Mouse (Mus musculus) MEL (cell line): ENCODE results near the gene Baiap2l2. TPM values are rescaled to one million over a fixed set of nuclear protein-coding genes. Genes with fewer than 3 reads are reported as not detected.

ENCODE experiments used
- DNase-seq: peaks from one replicate; pipeline ENCODE4 v3.0.0; 2011; ENCODE audit warnings: low read depth, low spot score
- H3K27ac ChIP-seq: 2 replicates; pipeline ENCODE4 v1.5.1; 2012; ENCODE audit warnings: low read depth, mild to moderate bottlenecking, control low read depth, low read length, moderate library complexity; ENCODE audit not compliant: control insufficient read depth
- H3K27me3 ChIP-seq, 2 experiments: fragments of 150-350 bp in 1 of 2; sonication (generic) in 1 of 2; 2 replicates each; pipeline ENCODE4 v1.6.1; 2012; ENCODE audit warnings: low read length in 2 of 2, mild to moderate bottlenecking in 2 of 2, improper control_type of control experiment in 1 of 2, moderate library complexity in 1 of 2; ENCODE audit not compliant: insufficient read depth in 2 of 2, control insufficient read depth in 1 of 2
- H3K36me3 ChIP-seq, 2 experiments: 2 replicates each; pipeline ENCODE4 v1.6.1; 2012 to 2014; ENCODE audit warnings: low read length in 2 of 2, improper control_type of control experiment in 1 of 2, inconsistent platforms in 1 of 2, mild to moderate bottlenecking in 1 of 2; ENCODE audit not compliant: insufficient read depth in 2 of 2, control insufficient read depth in 1 of 2
- H3K4me1 ChIP-seq, 2 experiments: fragments of 150-350 bp in 1 of 2; sonication (generic) in 1 of 2; 2 replicates each; pipeline ENCODE4 v1.6.1; 2012; ENCODE audit warnings: low read length in 2 of 2, improper control_type of control experiment in 1 of 2, mild to moderate bottlenecking in 1 of 2; ENCODE audit not compliant: insufficient read depth in 2 of 2, control insufficient read depth in 1 of 2
- H3K4me3 ChIP-seq, 2 experiments: fragments of 150-350 bp in 1 of 2; sonication (generic) in 1 of 2; 2 replicates each; pipeline ENCODE4 v1.5.1; 2012; ENCODE audit warnings: low read depth in 2 of 2, low read length in 2 of 2, mild to moderate bottlenecking in 2 of 2, moderate library complexity in 2 of 2, control low read depth in 1 of 2, improper control_type of control experiment in 1 of 2; ENCODE audit not compliant: control insufficient read depth in 1 of 2, insufficient read depth in 1 of 2
- H3K79me2 ChIP-seq: 2 replicates; pipeline ENCODE4 v1.6.1; 2012; ENCODE audit warnings: mild to moderate bottlenecking, low read length, moderate library complexity; ENCODE audit not compliant: control insufficient read depth, poor library complexity, insufficient read depth
- H3K9ac ChIP-seq: 2 replicates; pipeline ENCODE4 v1.6.1; 2012; ENCODE audit warnings: low read depth, mild to moderate bottlenecking, control low read depth, low read length, moderate library complexity; ENCODE audit not compliant: control insufficient read depth, poor library complexity, severe bottlenecking
- H3K9me3 ChIP-seq: fragments of 150-350 bp; sonication (generic); replicated peaks from 2 replicates; pipeline ENCODE4 v1.6.1; 2012; ENCODE audit warnings: mild to moderate bottlenecking, low read length, improper control_type of control experiment, moderate library complexity; ENCODE audit not compliant: insufficient read depth
- CHD1 ChIP-seq: IDR thresholded peaks from 2 replicates; pipeline ENCODE4 v1.6.1; 2012; ENCODE audit warnings: low read depth, mild to moderate bottlenecking, inconsistent platforms, low read length, improper control_type of control experiment
- ELF1 ChIP-seq: IDR thresholded peaks from 2 replicates; pipeline ENCODE4 v1.6.1; 2014; ENCODE audit warnings: low read depth, mild to moderate bottlenecking, inconsistent platforms, low read length, improper control_type of control experiment, moderate library complexity
- EP300 ChIP-seq, 2 experiments: IDR thresholded peaks; 2 replicates each; pipeline ENCODE4 v1.6.1; 2011; ENCODE audit warnings: improper control_type of control experiment in 2 of 2, low read length in 2 of 2, low read depth in 1 of 2, mild to moderate bottlenecking in 1 of 2
- GABPA ChIP-seq: IDR thresholded peaks from 2 replicates; pipeline ENCODE4 v1.6.1; 2012; ENCODE audit warnings: low read depth, mild to moderate bottlenecking, inconsistent platforms, low read length, improper control_type of control experiment, moderate library complexity
- HCFC1 ChIP-seq: IDR thresholded peaks from 2 replicates; pipeline ENCODE4 v1.6.1; 2012; ENCODE audit warnings: low read depth, mild to moderate bottlenecking, inconsistent platforms, low read length, improper control_type of control experiment, moderate library complexity
- POLR2AphosphoS2 ChIP-seq: IDR thresholded peaks from 2 replicates; pipeline ENCODE4 v1.6.1; 2011; ENCODE audit warnings: low read length, improper control_type of control experiment
- POLR2AphosphoS5 ChIP-seq: IDR thresholded peaks from 2 replicates; pipeline ENCODE4 v1.6.1; 2012; ENCODE audit warnings: low read depth, borderline replicate concordance, mild to moderate bottlenecking, inconsistent platforms, low read length, moderate library complexity, mixed read lengths
- SIN3A ChIP-seq: IDR thresholded peaks from 2 replicates; pipeline ENCODE4 v1.6.1; 2012; ENCODE audit warnings: low read length, improper control_type of control experiment, inconsistent platforms
- TBP ChIP-seq: IDR thresholded peaks from 2 replicates; pipeline ENCODE4 v1.8.0; 2011; ENCODE audit warnings: low read depth, low read length, improper control_type of control experiment
- UBTF ChIP-seq: IDR thresholded peaks from 2 replicates; pipeline ENCODE4 v1.6.1; 2012; ENCODE audit warnings: low read depth, mild to moderate bottlenecking, inconsistent platforms, low read length, improper control_type of control experiment, moderate library complexity, borderline replicate concordance; ENCODE audit not compliant: insufficient read depth
- ZNF384 ChIP-seq: IDR thresholded peaks from 2 replicates; pipeline ENCODE4 v1.6.1; 2012; ENCODE audit warnings: low read depth, mild to moderate bottlenecking, inconsistent platforms, low read length, improper control_type of control experiment
- polyA plus RNA-seq, 2 experiments: library from polyadenylated mRNA; stranded (reverse) in 1 of 2; unstranded in 1 of 2; fragments of >175 nt in 1 of 2; fragments of >200 nt in 1 of 2; gene quantifications; 2 replicates each; pipeline versions ENCODE4 v1.2.1 to v1.2.4; 2012; ENCODE audit warnings: low replicate concordance in 2 of 2, low read depth in 1 of 2; ENCODE audit not compliant: insufficient read length in 2 of 2, insufficient read depth in 1 of 2, missing spikeins in 1 of 2
- total RNA-seq: library from RNA; depleted of rRNA; stranded (reverse); fragments of 300-350 nt; gene quantifications from 2 replicates; pipeline ENCODE4 v1.2.3, GENCODE M21; 2012

Baiap2l2 gene
- total and polyA plus RNA-seq, 3 experiments: 0.60 to 1.1 TPM; not detected in 1

DNA sequence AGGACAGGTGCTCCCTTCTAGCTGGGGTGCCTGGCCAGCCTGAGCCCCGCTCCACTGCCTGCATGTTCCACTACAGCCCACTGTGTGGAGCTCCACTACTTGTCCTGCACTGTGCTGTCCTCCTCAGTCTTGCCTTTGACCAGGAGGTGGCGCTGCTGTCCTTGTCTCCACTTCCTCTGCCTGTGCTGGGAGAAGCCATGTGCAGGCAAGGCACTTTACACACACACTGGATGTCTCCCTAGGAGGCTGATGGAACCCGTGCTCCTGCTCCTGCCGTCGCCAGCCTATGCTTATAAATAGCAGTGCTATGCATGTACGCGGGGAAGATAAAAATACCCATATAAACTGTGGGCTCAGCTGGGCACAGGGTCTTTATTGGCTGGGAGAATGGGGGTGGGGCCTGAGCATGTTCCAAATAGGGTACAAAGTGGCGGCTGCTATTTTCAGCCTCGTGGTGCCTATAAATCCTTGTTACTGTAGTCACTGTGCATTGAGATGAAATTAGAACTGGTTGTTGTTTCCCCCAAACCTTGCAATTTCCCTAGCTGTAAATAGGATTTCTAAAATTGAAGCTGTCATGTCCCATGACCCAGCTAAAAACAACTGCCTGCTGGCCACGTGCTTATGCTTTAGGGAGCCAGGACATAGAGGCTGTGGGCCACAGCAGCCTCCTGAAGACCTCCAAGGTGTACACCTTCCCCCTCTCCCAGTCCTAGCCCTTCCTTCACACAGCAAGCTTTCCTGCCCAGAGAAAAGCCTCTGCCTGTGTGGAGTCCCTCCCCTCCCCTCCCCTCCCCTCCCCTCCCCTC lies 41.9 kb downstream of the Baiap2l2 start (continued):
- TF ChIP-seq POLR2AphosphoS2: no peak
- TF ChIP-seq ELF1: peak; percentile 46; the same call in 1 of the 2 replicates
- no peak for TF ChIP-seq CHD1

DNA sequence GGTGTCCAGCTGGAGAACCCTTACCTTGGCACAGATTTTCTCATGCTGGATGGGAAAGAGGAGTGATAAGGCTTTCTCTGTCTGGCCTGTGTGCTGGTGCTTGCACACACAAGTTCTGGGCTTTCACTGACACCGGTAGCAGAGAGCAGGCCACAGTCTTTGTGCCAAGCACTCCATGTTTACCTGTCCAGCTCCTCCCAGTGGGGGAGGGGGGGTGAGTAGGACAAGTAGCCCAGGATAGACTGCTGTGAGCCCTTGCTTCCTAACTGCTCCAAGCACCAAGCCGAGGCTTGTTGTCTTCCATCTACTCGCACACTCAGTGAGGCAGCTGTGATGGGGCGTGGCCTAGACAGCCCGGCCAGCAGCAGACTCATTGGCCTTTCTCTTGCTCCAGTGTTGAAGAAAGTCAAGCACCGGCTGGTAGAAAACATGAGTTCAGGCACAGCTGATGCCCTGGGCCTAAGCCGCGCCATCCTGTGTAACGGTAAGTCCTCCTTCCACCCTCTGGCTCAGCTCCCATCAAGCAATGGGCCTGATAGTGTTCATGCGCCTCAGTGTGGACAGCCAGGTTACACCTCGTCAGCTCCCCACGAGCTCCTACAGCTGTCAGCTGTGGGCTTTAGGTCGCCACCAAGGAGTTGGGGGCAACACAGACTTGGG lies 42.6 kb downstream of the Baiap2l2 start:
- Histone ChIP-seq H3K36me3 (peaks cover 0 to 2% of the 10 kb centered on the region in 2 experiments; a peak in 1 of 4 replicates), H3K27ac (no peak overlapping the region), H3K9me3 (no peaks in the 10 kb centered on the region), H3K4me3 (no peak overlapping the region), H3K4me1 (no peaks in the 10 kb centered on the region), H3K9ac (no peak overlapping the region), H3K27me3 (no peaks in the 10 kb centered on the region), H3K79me2 (no peaks in the 10 kb centered on the region)
- DNase-seq: no peak
- TF ChIP-seq UBTF (no peak), ZNF384 (no peak), HCFC1 (no peak), POLR2AphosphoS2 (no peak), SIN3A (no peak)

DNA sequence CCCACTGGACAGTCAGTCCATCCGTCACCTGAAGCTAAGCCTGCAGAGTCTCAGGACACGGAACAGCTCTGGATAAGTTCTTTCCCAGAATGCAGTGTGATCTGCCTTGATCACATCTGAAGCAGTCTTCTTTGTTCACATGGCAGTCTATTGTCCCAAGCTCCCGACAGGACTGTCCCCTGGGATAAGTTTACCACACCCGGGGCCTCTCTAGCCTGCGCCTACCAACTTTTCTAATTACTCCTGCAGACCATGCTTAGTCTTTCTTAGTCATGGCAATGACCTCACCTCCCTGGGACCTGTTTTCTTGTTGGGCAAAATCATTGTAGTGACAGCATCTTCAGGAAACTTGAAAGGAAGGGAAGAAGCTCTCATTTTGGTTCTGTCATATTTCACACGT lies 47.3 kb downstream of the Baiap2l2 start:
- no peaks in the 10 kb centered on the region for H3K9me3 ChIP-seq
- H3K27me3 ChIP-seq: no peaks in the 10 kb centered on the region
- TF ChIP-seq TBP (no peak), GABPA (no peak), POLR2AphosphoS5 (no peak), EP300 (IDR thresholded peaks at IDR 0.05; ENCODE audit: low read depth in 1 of 2, low read length in 2 of 2) (no peak)
- H3K27ac ChIP-seq: no peak overlapping the region
- no peak overlapping the region for H3K4me3 ChIP-seq
- H3K36me3 ChIP-seq: peaks cover 0 to 3% of the 10 kb centered on the region in 2 experiments; a peak in 1 of 4 replicates
- H3K9ac ChIP-seq: no peak overlapping the region
- no peaks in the 10 kb centered on the region for H3K4me1 ChIP-seq
- H3K79me2 ChIP-seq: no peaks in the 10 kb centered on the region
- DNase-seq: no peak
